Mouse (Mus musculus) CH12.LX (cell line): ENCODE results near the gene Zswim4.
A peak's percentile ranks its signal among the peaks of the same experiment; 100 is the strongest.

Experiments used
- CTCF ChIP-seq, 2 experiments: IDR thresholded peaks in 1 of 2; conservative IDR thresholded peaks in 1 of 2; 2 replicates each; pipeline ENCODE4 v1.5.1; 2011 to 2012; ENCODE audit warnings: low read depth in 2 of 2, low read length in 2 of 2, improper control_type of control experiment in 1 of 2, inconsistent platforms in 1 of 2, mild to moderate bottlenecking in 1 of 2, moderate library complexity in 1 of 2
- MEF2A ChIP-seq: IDR thresholded peaks from 2 replicates; pipeline ENCODE4 v1.6.1; 2014; ENCODE audit warnings: low read depth, mild to moderate bottlenecking, inconsistent platforms, low read length, improper control_type of control experiment, borderline replicate concordance
- POLR2A ChIP-seq: IDR thresholded peaks from 2 replicates; pipeline ENCODE4 v1.6.1; 2011; ENCODE audit warnings: low read depth, mild to moderate bottlenecking, improper control_type of control experiment, low read length
- RAD21 ChIP-seq: IDR thresholded peaks from 2 replicates; pipeline ENCODE4 v1.6.1; 2011; ENCODE audit warnings: low read depth, mild to moderate bottlenecking, low read length, improper control_type of control experiment, moderate library complexity
- TCF12 ChIP-seq: IDR thresholded peaks from 2 replicates; pipeline ENCODE4 v1.6.1; 2014; ENCODE audit warnings: low read depth, mild to moderate bottlenecking, inconsistent platforms, low read length, improper control_type of control experiment
- USF1 ChIP-seq: IDR thresholded peaks from 2 replicates; pipeline ENCODE4 v1.6.1; 2014; ENCODE audit warnings: low read depth, mild to moderate bottlenecking, inconsistent platforms, low read length, improper control_type of control experiment
- ZMIZ1 ChIP-seq: IDR thresholded peaks from 2 replicates; pipeline ENCODE4 v1.6.1; 2012; ENCODE audit warnings: low read depth, mild to moderate bottlenecking, inconsistent platforms, low read length, improper control_type of control experiment

DNA sequence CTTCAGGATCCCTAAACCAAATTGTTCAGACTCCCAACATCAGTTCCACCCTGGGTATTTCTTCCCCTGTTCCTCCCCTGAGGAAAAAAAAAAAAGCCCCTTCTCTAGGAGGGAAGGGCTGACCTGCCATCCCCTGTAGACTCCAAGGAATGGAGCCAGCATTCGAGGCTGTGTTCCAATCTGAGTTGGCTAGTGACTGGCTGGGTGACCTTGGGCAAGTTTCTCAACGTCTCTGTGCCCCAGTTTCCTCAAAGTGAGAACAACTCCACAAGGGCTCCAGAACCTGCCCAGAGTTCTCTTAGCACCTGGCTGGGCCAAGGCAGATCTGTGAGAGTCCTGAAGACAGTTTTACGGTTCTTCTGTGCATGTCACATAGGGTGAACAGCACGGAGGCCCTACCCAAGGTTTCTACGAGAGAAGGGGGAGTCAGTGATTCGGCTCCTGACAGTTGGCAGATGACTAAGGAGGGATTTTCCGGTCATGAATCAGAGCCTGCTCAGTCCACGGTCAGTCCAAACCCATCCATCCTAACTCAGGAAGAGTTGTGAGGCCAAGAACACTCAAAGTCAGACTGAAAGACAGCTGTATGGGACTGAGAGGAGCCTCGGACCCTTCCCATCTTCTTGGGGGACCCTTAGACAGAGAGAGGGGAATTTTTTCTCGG, 977 bp downstream of the Zswim4 start:
- TF ChIP-seq CTCF (conservative IDR thresholded peaks at IDR 0.05 in 1 of 2, IDR thresholded peaks at IDR 0.05 in 1 of 2; ENCODE audit: low read depth in 2 of 2, low read length in 2 of 2) (no peak), MEF2A (no peak), RAD21 (no peak), POLR2A (no peak), TCF12 (0 out of 2 replicates have a peak, but pooled peaks have one; percentile 20), USF1 (no peak), ZMIZ1 (no peak)
